Mouse (Mus musculus) erythroblast, embryonic 14.5 days (primary cell): ENCODE data around the gene Cmip.
A peak's percentile ranks its signal among the peaks of the same experiment; 100 is the strongest.

Source experiments
- GATA1 ChIP-seq: IDR thresholded peaks from 2 replicates; pipeline ENCODE4 v1.6.1; 2012; ENCODE audit warnings: low read length, inconsistent platforms, mixed read lengths
- TAL1 ChIP-seq: IDR thresholded peaks from 3 replicates; pipeline ENCODE4 v1.6.1; 2012; ENCODE audit warnings: low read length, inconsistent platforms, mixed read lengths

GRCm38 (mm10) chr8:117334748-117335393 is 78.0 kb downstream of the Cmip start:
- TF ChIP-seq GATA1 (no peak), TAL1 (peak; percentile 40; the same call in 2 of the 3 replicates)
